Mouse (Mus musculus) kidney, postnatal 0 days (tissue): ENCODE results near the gene Spag4. TPM values are rescaled to one million over a fixed set of nuclear protein-coding genes. Genes with fewer than 3 reads are reported as not detected.

Experiments used
- ATAC-seq: fragments of 200-750 bp; cut with Nextera tagmentation; replicated peaks from 2 replicates; pipeline ENCODE4 v1.8.0; 2017; ENCODE audit warnings: low read depth, moderate number of reproducible peaks, moderate TSS enrichment, moderate library complexity; ENCODE audit not compliant: low FRiP score
- DNase-seq: peaks from one replicate; pipeline ENCODE4 v3.0.0-alpha.2; 2016; ENCODE audit warnings: low spot score
- H3K27ac ChIP-seq: fragments of 300-500 bp; sonication (generic); 2 replicates; pipeline ENCODE4 v1.5.1; 2014; ENCODE audit warnings: mild to moderate bottlenecking
- H3K27me3 ChIP-seq: fragments of 300-500 bp; sonication (generic); 2 replicates; pipeline ENCODE4 v1.6.1; 2014; ENCODE audit warnings: low read length, mixed read lengths; ENCODE audit not compliant: insufficient read depth
- H3K36me3 ChIP-seq: fragments of 300-500 bp; sonication (generic); 2 replicates; pipeline ENCODE4 v1.6.1; 2014; ENCODE audit warnings: low read length, mixed read lengths; ENCODE audit not compliant: insufficient read depth
- H3K4me1 ChIP-seq: fragments of 300-500 bp; sonication (generic); replicated peaks from 2 replicates; pipeline ENCODE4 v1.6.1; 2014; ENCODE audit warnings: antibody characterized with exemption, low read length, mixed read lengths; ENCODE audit not compliant: insufficient read depth
- H3K4me2 ChIP-seq: fragments of 300-500 bp; sonication (generic); 2 replicates; pipeline ENCODE4 v1.6.1; 2014; ENCODE audit warnings: mild to moderate bottlenecking, low read length, moderate library complexity, mixed read lengths
- H3K4me3 ChIP-seq: fragments of 300-500 bp; sonication (generic); replicated peaks from 2 replicates; pipeline ENCODE4 v1.5.1; 2014; ENCODE audit warnings: low read depth, low read length
- H3K9ac ChIP-seq: fragments of 300-500 bp; sonication (generic); 2 replicates; pipeline ENCODE4 v1.6.1; 2014; ENCODE audit warnings: low read depth, low read length
- H3K9me3 ChIP-seq: fragments of 300-500 bp; sonication (generic); replicated peaks from 2 replicates; pipeline ENCODE4 v1.6.1; 2016; ENCODE audit warnings: low read length, inconsistent platforms, mixed read lengths
- CTCF ChIP-seq: IDR thresholded peaks from 2 replicates; pipeline ENCODE4 v1.5.1; 2016; ENCODE audit warnings: antibody characterized with exemption, low read depth, mild to moderate bottlenecking, moderate library complexity
- WGBS: fragments of 180-500 bp; shearing (Covaris S2); extraction: QIAGEN DNeasy Blood & Tissue Kit; methylation state at CpG from one replicate; pipeline ENCODE4 v1.1.7; 2014; 5-methylcytosine and 5-hydroxymethylcytosine counted together
- polyA plus RNA-seq: library from polyadenylated mRNA; unstranded; fragments of >200 nt; fragmentation: Nextera tagmentation; extraction: Ambion mirVana; gene quantifications from 2 replicates; pipeline ENCODE4 v1.2.1, GENCODE M21; 2015

The Spag4 gene
- polyA plus RNA-seq, 1 experiment from 2014 or later = 2.0 TPM

DNA sequence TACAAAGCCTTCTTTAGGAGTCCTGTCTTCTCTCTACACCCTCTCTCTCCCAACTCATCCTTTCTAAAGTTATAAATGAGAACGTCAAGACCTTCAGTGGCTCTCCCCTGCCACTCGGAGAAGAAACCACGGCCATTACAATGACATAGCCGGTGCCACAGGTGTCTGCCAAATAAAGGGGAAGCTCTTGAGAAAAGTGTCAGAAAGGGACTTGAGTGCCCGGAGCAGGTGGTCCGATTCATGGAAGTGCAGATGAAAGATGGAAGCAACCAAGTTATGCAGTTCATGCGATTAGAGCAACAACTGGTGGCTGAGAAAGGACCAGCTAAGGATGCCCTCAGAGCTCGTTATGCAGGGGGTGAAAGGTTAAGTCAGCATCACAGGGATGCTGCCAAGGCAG is 22.1 kb upstream of the Spag4 start:
- H3K4me1 ChIP-seq = 0 out of 2 replicates have a peak, but pooled peaks cover 2% of the 10 kb centered on the region
- TF ChIP-seq CTCF = no peak

DNA sequence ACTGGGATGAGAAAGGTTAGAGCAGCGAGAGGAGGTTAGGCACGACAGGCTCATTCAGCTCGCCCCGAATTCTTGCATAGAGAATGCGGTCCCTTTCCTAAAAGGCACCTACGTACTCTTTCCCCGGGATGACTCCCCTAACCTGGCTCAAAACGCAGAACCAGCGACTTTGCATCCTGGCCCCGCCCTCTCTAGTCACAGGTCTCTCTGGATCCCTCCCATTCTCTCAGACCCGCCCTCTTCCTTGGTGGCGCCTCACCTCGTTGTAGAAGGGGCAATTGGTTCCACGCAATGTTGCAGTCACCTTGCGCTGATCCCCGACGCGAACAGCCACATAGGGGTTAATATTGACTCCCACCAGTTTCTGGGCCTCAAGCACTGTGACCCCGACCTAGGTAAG is 17.0 kb upstream of the Spag4 start:
- H3K27me3 ChIP-seq = no peaks in the 10 kb centered on the region
- no peaks in the 10 kb centered on the region for H3K9me3 ChIP-seq
- TF ChIP-seq CTCF = no peak
- no peak overlapping the region for H3K27ac ChIP-seq
- peak overlapping the region; percentile 52 for H3K4me2 ChIP-seq
- DNase-seq (peak; percentile 40), ATAC-seq (no peak)
- no peak overlapping the region for H3K9ac ChIP-seq
- H3K36me3 ChIP-seq = no peaks in the 10 kb centered on the region
- 0 out of 2 replicates have a peak overlapping the region, but pooled peaks have one; percentile 17 for H3K4me3 ChIP-seq
- 6% methylated on average over 19 of the region's 19 CpGs for WGBS
- 0 out of 2 replicates have a peak, but pooled peaks cover 4% of the 10 kb centered on the region for H3K4me1 ChIP-seq

More for the DNA sequence above, 22.1 kb upstream of the Spag4 start:
- Histone ChIP-seq H3K27ac (no peak overlapping the region), H3K36me3 (no peaks in the 10 kb centered on the region), H3K4me3 (no peak overlapping the region), H3K4me2 (no peak overlapping the region), H3K9me3 (no peaks in the 10 kb centered on the region), H3K27me3 (no peaks in the 10 kb centered on the region), H3K9ac (no peak overlapping the region)
- 81% methylated on average over 8 of the region's 8 CpGs for WGBS
- ATAC-seq (no peak), DNase-seq (no peak)

DNA sequence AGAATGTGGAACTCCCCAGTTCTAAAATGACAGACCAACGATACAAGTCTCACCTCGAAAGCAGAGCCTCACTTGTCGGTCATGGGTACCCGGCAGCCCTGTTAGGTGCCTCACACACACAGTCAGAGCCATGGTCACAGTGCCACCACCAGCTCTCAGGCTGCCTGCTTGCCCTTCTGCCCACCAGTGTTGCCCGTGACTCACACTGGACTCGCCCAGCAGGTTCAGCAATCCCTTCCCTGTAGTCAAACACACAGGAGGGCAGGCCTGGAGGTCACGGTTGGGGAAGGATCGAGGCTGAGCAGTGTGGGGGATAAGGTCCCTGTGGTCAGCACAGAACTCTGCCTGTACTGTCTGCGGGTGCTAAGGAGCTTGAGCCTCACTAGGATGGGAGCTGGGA is 12.2 kb upstream of the Spag4 start, which contains the start of gene Fer1l4:
Gene Fer1l4, minus strand, starts transcription at position 132 of the 400 bp plus-strand sequence.
- H3K4me1 ChIP-seq = 0 out of 2 replicates have a peak, but pooled peaks cover 3% of the 10 kb centered on the region
- no peak within 1 kb of the TSS for H3K27ac ChIP-seq
- H3K4me2 ChIP-seq = no peak within 1 kb of the TSS
- no peak for TF ChIP-seq CTCF
- no peak within 1 kb of the TSS for H3K4me3 ChIP-seq
- H3K36me3 ChIP-seq = no peaks in the 10 kb centered on the region
- WGBS = 77% methylated on average over 9 of the region's 9 CpGs
- H3K9ac ChIP-seq = no peak within 1 kb of the TSS
- H3K9me3 ChIP-seq = no peaks in the 10 kb centered on the region
- ATAC-seq (no peak), DNase-seq (no peak)
- H3K27me3 ChIP-seq = no peaks in the 10 kb centered on the region

DNA sequence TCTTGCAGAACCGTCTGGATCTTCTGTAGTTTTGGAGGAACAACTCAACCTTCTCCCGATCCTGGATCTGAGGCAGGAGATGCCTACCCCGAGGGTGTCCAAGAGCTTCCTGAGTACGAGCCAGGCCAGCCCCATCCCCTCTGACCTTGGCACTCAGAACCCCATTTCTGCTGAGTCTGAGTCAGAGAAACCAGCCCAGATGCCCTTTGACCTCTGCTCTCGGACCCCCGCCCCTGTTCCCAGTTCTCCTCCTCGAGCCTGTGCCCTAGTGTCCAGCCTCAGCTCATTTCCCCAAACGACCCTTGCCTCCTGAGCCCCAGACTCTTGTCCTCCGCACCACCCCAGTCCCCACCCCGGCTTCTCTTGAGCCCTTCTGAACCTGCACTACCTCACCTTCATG is 1.2 kb downstream of the Spag4 start:
- TF ChIP-seq CTCF = no peak
- H3K9ac ChIP-seq = peak overlapping the region; percentile 62; the same call in 1 of the 2 replicates
- peak; percentile 10 for ATAC-seq
- DNase-seq = no peak
- H3K4me2 ChIP-seq = peak overlapping the region; percentile 100
- H3K36me3 ChIP-seq = peaks cover under 1% of the 10 kb centered on the region; the same call in 1 of the 2 replicates
- peak overlapping the region; percentile 76 for H3K4me3 ChIP-seq
- 29% methylated on average over 9 of the region's 10 CpGs for WGBS
- H3K4me1 ChIP-seq = peaks cover 8% of the 10 kb centered on the region; the same call in 1 of the 2 replicates
- H3K9me3 ChIP-seq = no peaks in the 10 kb centered on the region
- H3K27me3 ChIP-seq = no peaks in the 10 kb centered on the region
- no peak overlapping the region for H3K27ac ChIP-seq

DNA sequence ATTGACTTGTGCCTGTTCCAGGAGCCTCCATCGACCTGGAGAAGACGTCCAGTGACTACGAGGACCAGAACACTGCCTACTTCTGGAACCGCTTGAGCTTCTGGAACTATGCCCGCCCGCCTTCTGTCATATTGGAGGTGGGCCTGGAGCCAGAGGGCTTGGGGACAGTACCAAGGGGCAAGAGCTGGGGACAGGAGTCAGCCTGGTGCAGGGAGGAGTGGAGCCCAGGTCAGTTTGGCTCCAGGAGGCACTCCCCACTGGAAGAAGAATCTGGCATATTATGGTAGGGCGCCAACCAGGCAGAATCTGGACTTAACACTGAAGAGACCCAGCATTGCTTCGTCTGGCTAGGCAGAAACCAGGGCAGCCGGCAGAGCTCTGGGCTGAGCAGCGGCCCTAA is 2.9 kb downstream of the Spag4 start:
- DNase-seq = no peak
- Histone ChIP-seq H3K4me1 (peaks cover 8% of the 10 kb centered on the region; the same call in 1 of the 2 replicates), H3K9ac (no peak overlapping the region), H3K9me3 (no peaks in the 10 kb centered on the region), H3K27ac (no peak overlapping the region), H3K36me3 (peaks cover 8% of the 10 kb centered on the region), H3K4me3 (no peak overlapping the region), H3K27me3 (no peaks in the 10 kb centered on the region), H3K4me2 (no peak overlapping the region)
- no peak for TF ChIP-seq CTCF
- no peak for ATAC-seq
- 91% methylated on average over 10 of the region's 10 CpGs for WGBS

DNA sequence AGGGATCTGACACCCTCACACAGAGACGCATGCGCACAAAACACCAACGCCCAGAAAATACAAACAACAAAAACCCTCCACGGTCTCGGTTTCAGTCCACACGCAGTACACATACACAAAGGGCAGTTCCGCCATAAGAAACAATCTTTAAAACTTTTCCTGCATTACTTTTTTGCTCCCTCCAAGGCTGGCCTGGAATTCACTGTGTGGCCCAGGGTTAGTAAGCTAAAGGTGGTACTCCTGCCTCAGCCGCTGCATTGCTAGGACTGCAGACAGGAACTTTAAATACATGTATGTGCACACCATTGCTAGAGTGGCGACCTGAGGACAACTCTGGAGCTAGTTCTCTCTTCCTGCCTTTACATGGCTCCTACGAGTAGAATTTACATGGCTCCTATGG is 6.3 kb downstream of the Spag4 start:
- TF ChIP-seq CTCF = no peak
- Histone ChIP-seq H3K9me3 (no peaks in the 10 kb centered on the region), H3K9ac (no peak overlapping the region), H3K27ac (no peak overlapping the region), H3K36me3 (peaks cover 35% of the 10 kb centered on the region), H3K4me1 (no peaks in the 10 kb centered on the region), H3K27me3 (no peaks in the 10 kb centered on the region), H3K4me3 (no peak overlapping the region), H3K4me2 (no peak overlapping the region)
- ATAC-seq (no peak), DNase-seq (no peak)
- 96% methylated on average over 10 of the region's 10 CpGs for WGBS

DNA sequence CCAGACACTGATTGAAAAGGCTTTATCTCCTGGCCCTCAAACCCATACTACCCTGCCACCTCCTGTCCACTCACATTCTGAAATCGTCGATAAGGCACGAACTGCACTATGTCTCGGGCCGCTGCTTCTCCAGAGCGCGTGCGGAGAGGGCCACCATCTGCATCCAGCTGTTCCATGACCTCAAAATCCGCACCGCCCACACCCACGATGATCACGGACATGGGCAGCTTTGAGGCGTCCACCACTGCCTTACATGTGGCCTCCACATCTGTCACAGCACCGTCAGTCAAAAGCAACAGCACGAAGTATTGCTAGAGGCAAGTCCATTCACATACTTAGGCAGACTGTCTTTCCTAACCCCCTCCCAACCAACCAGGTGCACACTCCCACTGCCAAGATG is 8.8 kb downstream of the Spag4 start:
- Histone ChIP-seq H3K27me3 (no peaks in the 10 kb centered on the region), H3K27ac (no peak overlapping the region), H3K36me3 (peaks cover 52% of the 10 kb centered on the region), H3K9ac (no peak overlapping the region), H3K4me1 (no peaks in the 10 kb centered on the region), H3K4me3 (no peak overlapping the region), H3K4me2 (no peak overlapping the region), H3K9me3 (no peaks in the 10 kb centered on the region)
- DNase-seq = no peak
- TF ChIP-seq CTCF = no peak
- 82% methylated on average over 15 of the region's 15 CpGs for WGBS
- no peak for ATAC-seq
